Mouse (Mus musculus): ENCODE data around the gene Rhox6.
"Not testable (repeated sequence)": the region's sequence is repeated elsewhere in the genome, so short reads cannot be mapped to it uniquely, and the experiment has no call there.

Gene Rhox6

GRCm38 (mm10) chrX:37826610-37827009, at the start of gene Rhox6:
Gene Rhox6 (plus strand): TSS chrX:37826910.
- not testable (repeated sequence) for DNase-seq (ENCODE audit: low spot score in 2 of 2)

- no peak for DNase-seq (ENCODE audit: low spot score in 2 of 2)
These were observed 19.2 kb upstream of the Rhox6 start for GRCm38 (mm10) chrX:37807286-37808080.

- no peak for DNase-seq (ENCODE audit: low spot score in 2 of 2)
These were observed 17.3 kb upstream of the Rhox6 start for GRCm38 (mm10) chrX:37809396-37809795.

- no peak for DNase-seq (ENCODE audit: low spot score in 2 of 2)
These were observed 15.5 kb upstream of the Rhox6 start for GRCm38 (mm10) chrX:37811179-37811578.

- no peak for DNase-seq (ENCODE audit: low spot score in 2 of 2)
These were observed 11.0 kb upstream of the Rhox6 start for GRCm38 (mm10) chrX:37815665-37816064.

- DNase-seq (ENCODE audit: low spot score in 2 of 2), result not testable (repeated sequence)
These were observed 4.7 kb downstream of the Rhox6 start, which contains the start of gene Rhox7a for GRCm38 (mm10) chrX:37831386-37831785. Gene Rhox7a (plus strand): TSS chrX:37831686.

GRCm38 (mm10) chrX:37871641-37872040, 44.9 kb downstream of the Rhox6 start:
- DNase-seq (ENCODE audit: low spot score in 2 of 2), result no peak

GRCm38 (mm10) chrX:37878844-37879243, 52.1 kb downstream of the Rhox6 start, which contains the start of gene Rhox8:
Gene Rhox8 (minus strand): TSS chrX:37878944.
- no peak for DNase-seq (ENCODE audit: low spot score in 2 of 2)
